Mouse (Mus musculus) neutrophil, adult 59 days (primary cell): ENCODE results near the gene Olfr1362. TPM values are rescaled to one million over a fixed set of nuclear protein-coding genes. Genes with fewer than 3 reads are reported as not detected.

ENCODE experiments used
- total RNA-seq, 2 experiments: library from RNA; stranded (reverse); gene quantifications; 1 replicate in 1 of 2; 2 replicates in 1 of 2; pipeline ENCODE4 v1.2.4; 2023

Gene Olfr1362
- not detected for total RNA-seq

DNA sequence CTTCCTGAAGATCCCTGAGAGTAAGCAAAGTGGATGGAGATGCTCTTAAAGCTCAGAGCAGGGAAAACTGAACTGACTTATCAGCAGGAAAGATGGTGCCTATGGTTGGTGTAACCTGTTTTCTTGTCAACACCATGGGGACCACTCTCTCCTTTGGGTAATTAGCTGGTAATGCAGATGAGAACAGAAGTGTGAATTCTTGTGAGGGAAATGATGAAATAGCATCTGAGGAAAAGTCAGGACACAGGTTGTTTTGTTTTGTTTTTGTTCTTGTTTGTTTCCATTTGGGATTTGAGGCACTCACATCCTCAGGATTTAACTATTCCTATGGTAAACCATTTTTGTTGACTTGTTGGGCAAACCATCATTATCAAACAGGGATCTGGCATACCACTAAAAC lies at the start of gene Olfr1362:
TSS of gene Olfr1362 (minus strand) at position 101 of the 400 bp plus-strand sequence.

GRCm38 (mm10) chr13:21663286-21663685 lies 49.5 kb upstream of the Olfr1362 start, which contains the start of gene Olfr1361:
Gene Olfr1361, minus strand, starts transcription at chr13:21663386.

GRCm38 (mm10) chr13:21642418-21642817 lies 28.6 kb upstream of the Olfr1362 start, which contains the start of gene Olfr11:
Gene Olfr11, minus strand, starts transcription at chr13:21642518.

DNA sequence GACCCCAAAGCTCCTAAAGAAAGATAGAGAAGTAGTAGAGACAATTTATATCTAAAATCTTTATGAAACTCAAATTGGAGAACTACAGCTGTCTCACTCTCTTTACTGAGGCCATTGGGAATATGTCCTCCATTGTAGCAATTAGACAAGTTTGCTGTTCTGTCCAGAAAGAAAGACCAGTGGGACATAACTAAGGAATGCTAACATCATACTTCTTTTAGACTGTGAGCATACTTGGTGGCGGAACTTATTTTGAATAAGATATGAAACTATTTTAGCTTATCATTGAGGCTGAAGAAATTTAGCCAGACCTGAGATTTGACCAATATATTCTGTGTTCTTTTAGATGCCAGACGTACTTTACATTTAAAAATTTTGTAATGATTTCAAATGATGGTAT lies 32.2 kb downstream of the Olfr1362 start, which contains the start of gene Olfr1364:
TSS of gene Olfr1364 (minus strand) at position 101 of the 400 bp plus-strand sequence.

Other genes starting within 250 kb of the Olfr1362 start
- gene Zkscan3, start 211.3 kb downstream of the Olfr1362 start, total RNA-seq: 10 to 100 TPM; 22.3 to 26.6 TPM
- gene Pgbd1, start 173.0 kb downstream of the Olfr1362 start, total RNA-seq: not detected
- 10 to 100 TPM in 1 of 2 experiments, 1 to 10 TPM in 1; 7.5 to 11.7 TPM for gene Zscan26, start 160.3 kb downstream of the Olfr1362 start, total RNA-seq
- gene Nkapl, start 145.5 kb downstream of the Olfr1362 start, total RNA-seq: under 1 TPM; 0.24 to 0.26 TPM
- under 1 TPM; 0.20 TPM for gene Zkscan4, start 135.1 kb downstream of the Olfr1362 start, total RNA-seq
- gene Gm10065, start 134.6 kb downstream of the Olfr1362 start, total RNA-seq: not detected
- 1 to 10 TPM; 2.7 to 3.4 TPM for gene AK157302, start 118.8 kb downstream of the Olfr1362 start, total RNA-seq
- 10 to 100 TPM; 18.9 to 19.1 TPM for gene Gm11273, start 112.6 kb downstream of the Olfr1362 start, total RNA-seq
- 1 to 10 TPM; 3.8 to 3.9 TPM for gene Zkscan8, start 82.9 kb downstream of the Olfr1362 start, total RNA-seq
- gene Olfr1366, start 71.2 kb downstream of the Olfr1362 start, total RNA-seq: not detected
- gene Olfr1535, start 54.1 kb downstream of the Olfr1362 start, total RNA-seq: not detected
- not detected for gene Olfr1364, start 32.3 kb downstream of the Olfr1362 start, total RNA-seq
- gene Olfr11, start 28.5 kb upstream of the Olfr1362 start, total RNA-seq: not detected
- gene Olfr1361, start 49.4 kb upstream of the Olfr1362 start, total RNA-seq: not detected
- gene Olfr1360, start 63.4 kb upstream of the Olfr1362 start, total RNA-seq: not detected
- gene Olfr1359, start 84.1 kb upstream of the Olfr1362 start, total RNA-seq: not detected
- gene Hist1h2bl, start 102.1 kb upstream of the Olfr1362 start, total RNA-seq: 1,000 to 10,000 TPM; 1,007 to 1,037 TPM
- 100 to 1,000 TPM; 322 to 368 TPM for gene Hist1h2ai, start 102.4 kb upstream of the Olfr1362 start, total RNA-seq
- 1,000 to 10,000 TPM; 1,636 to 1,682 TPM for gene Hist1h3h, start 103.6 kb upstream of the Olfr1362 start, total RNA-seq
- gene Hist1h2bm, start 108.0 kb upstream of the Olfr1362 start, total RNA-seq: 100 to 1,000 TPM; 245 to 302 TPM
- 100 to 1,000 TPM; 162 to 165 TPM for gene Hist1h4j, start 121.0 kb upstream of the Olfr1362 start, total RNA-seq
- 1,000 to 10,000 TPM; 2,386 to 2,430 TPM for gene Hist1h4k, start 136.5 kb upstream of the Olfr1362 start, total RNA-seq
- gene Hist1h2ak, start 139.8 kb upstream of the Olfr1362 start, total RNA-seq: 100 to 1,000 TPM; 426 to 441 TPM
- gene Hist1h2bn, start 140.1 kb upstream of the Olfr1362 start, total RNA-seq: 100 to 1,000 TPM; 695 to 749 TPM
- 100 to 1,000 TPM; 583 to 676 TPM for gene Hist1h1b, start 166.6 kb upstream of the Olfr1362 start, total RNA-seq
- 1,000 to 10,000 TPM; 1,324 to 1,491 TPM for gene Hist1h3i, start 169.3 kb upstream of the Olfr1362 start, total RNA-seq
- 100 to 1,000 TPM; 204 to 209 TPM for gene Hist1h2an, start 173.2 kb upstream of the Olfr1362 start, total RNA-seq
- gene Hist1h2bp, start 173.4 kb upstream of the Olfr1362 start, total RNA-seq: 100 to 1,000 TPM; 485 to 544 TPM
- gene Hist1h2bq, start 196.2 kb upstream of the Olfr1362 start, total RNA-seq: 1,000 to 10,000 TPM; 1,192 to 1,249 TPM
- 1,000 to 10,000 TPM; 2,019 to 2,366 TPM for gene Hist1h2ao, start 196.4 kb upstream of the Olfr1362 start, total RNA-seq
- gene Hist1h4m, start 197.7 kb upstream of the Olfr1362 start, total RNA-seq: 1,000 to 10,000 TPM; 1,248 to 1,288 TPM
- gene Hist1h4n, start 218.2 kb upstream of the Olfr1362 start, total RNA-seq: 100 to 1,000 TPM; 891 to 923 TPM
- 100 to 1,000 TPM; 561 to 647 TPM for gene Hist1h2ap, start 219.5 kb upstream of the Olfr1362 start, total RNA-seq
- 1,000 to 10,000 TPM; 1,178 to 1,241 TPM for gene Hist1h2br, start 219.7 kb upstream of the Olfr1362 start, total RNA-seq